Mouse (Mus musculus) kidney, adult 18-20 months (tissue): ENCODE measurements at regions not wholly inside any gene's neighbourhood (a gene's known extent, or its start where the extent isn't known, plus 50 kb on each side); places are given as distances from the start of the nearest gene placed in this dataset.

Source experiments
- DNase-seq: peaks from one replicate; pipeline ENCODE4 v3.0.0; 2021

DNA sequence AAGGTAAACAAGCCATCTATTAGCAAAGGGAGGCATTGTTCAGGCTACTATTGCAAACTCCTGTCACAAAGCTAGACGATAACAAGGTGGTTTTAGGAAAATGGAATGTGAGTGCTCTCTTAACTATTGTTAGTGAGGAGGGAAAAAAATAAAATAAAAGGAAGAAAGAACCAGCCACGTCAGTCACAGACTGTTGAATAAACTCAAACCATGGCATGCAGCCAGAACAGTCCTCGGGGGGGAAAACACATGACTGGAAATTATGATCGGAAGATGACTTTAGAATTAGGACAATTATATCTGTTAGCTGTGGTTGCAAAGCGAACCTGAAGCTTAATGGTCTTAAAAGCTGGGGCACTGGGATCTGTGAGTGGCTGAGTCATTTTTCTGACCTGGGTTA, 524.1 kb downstream of the Tbc1d22a start:
- DNase-seq: no peak

DNA sequence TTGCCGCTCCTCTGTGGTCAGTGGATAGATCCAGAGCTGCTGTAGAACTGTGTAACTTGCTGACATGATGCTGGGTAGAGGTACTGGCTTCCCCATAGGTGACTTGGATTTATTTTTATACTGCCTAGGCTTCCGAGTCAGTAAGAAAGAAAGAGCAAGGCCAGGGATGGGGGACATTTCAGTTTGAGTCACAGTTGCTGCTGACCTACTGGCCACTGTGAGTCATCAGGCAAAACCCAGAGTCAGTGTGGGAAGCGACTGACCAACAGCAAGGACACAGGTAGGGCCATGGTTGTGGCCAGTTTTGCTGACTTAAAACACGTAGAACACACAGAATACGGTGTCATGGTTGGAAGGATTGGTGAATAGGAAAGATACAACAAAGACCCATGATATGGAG, 524.5 kb downstream of the Tbc1d22a start:
- DNase-seq: no peak

DNA sequence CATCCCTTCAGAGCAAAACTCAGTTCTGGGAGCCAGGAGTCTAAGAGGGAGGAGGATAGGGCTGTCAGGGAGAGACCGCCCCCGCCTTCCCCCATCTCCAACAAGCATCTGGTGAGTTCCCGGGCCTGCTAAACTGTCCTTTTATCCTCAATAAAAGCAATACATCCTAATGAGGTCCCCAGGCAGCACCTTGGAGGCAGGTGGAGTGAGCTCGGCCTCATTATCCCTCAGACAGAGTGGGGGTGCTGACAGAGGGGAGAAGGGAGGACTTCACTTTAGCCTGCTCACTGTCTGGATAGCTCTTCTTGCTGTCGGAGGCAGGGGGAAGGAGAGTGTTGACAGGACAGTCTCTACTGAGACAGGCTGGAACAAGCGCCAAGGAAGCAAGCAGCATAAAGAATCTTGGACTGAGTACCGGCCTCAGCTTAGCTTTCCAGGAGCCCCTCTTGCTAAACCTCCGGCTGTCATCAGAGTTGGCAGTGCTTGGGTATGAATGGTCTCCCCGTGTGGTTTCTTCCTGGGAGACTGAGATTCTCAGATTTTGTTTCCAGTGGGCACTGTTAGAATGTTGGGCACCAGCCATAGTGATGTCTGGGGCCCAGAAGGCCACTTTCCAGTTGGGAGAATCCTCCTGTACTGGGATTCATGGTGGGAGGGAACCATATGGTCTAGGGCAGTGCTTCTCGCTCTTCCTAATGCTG, 537.3 kb downstream of the Tbc1d22a start:
- DNase-seq: no peak

DNA sequence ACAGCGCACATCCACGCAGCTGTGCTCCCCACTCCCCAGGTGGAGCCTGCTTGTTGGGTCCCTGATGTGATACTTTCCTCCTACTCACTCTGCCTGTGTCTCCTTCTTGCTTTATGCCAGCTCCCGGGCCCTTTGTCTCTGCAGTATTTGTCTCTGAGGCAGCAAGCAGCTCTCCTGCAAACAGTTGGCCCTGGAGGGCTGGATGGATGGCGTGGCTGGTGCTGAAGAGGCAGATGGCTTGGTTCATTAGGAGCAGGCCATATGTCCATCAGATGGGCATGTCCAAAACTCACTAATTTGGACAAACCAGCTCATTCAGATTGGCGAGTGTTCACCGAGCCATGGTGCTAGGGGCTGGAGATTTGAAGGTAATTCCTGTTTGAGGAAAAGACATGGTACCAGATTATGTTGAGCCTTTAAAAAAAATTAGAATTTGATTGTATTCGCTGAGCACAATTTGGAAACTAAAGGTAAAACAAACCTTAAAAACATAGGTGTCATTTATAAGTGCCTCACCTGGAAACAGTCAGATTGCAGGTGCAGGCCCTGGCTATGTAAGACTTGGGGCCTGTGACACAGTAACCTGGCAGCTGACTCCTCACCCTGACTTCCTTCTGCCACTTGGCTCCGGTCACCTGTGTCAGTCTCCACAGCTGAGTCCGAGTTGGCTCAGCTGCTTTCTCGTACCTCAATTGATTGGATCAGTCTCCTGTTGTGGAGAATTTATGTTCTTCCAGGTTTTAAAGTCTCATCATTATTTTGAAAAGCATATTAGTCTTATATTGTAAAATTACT, 549.5 kb downstream of the Tbc1d22a start:
- no peak for DNase-seq

GRCm38 (mm10) chr15:86767623-86768022, 553.4 kb downstream of the Tbc1d22a start:
- DNase-seq: no peak

DNA sequence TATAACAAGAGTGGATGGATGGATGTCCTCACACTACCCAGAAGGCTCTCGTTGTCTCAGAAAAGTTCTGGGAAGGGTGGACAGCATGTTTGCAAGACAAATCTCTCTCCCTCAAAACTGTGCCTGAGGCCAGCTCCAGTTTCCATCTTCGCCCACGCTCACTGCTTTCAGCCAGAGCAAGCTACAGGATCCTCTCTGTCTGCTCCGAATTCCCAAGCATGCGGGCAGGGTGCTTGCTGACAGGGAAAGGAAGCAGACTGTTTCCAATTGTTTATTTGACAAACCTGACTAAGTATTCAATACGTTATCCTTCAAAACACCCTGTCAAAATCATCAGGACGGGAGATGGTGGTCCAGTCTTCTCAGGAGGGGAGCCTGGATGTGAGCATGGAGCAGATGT, 558.8 kb downstream of the Tbc1d22a start:
- DNase-seq: no peak

GRCm38 (mm10) chr15:86777998-86778397, 563.7 kb downstream of the Tbc1d22a start:
- DNase-seq: no peak

GRCm38 (mm10) chr15:86781160-86781559, 566.9 kb downstream of the Tbc1d22a start:
- DNase-seq: no peak

DNA sequence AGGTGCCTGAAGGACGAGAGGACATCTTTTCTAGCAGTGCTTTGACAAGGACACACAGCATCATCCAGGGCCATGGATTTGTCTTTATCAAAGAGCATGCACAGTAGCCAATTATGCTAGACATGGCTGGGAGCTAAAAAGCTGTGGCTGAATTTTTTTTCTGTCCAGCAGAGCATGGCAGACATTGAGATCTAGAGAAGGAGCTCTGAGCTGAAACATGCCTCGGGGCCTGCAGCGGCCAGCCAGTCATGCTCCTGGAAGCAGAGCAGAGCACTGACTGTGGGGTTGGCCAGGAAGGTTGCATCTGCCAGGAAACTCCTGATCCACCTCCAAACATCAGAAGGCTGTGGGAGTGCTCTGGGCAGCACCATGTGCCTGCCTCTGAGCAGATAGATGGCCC, 580.5 kb downstream of the Tbc1d22a start:
- no peak for DNase-seq

GRCm38 (mm10) chr15:86798474-86799178, 584.4 kb downstream of the Tbc1d22a start:
- DNase-seq: no peak

DNA sequence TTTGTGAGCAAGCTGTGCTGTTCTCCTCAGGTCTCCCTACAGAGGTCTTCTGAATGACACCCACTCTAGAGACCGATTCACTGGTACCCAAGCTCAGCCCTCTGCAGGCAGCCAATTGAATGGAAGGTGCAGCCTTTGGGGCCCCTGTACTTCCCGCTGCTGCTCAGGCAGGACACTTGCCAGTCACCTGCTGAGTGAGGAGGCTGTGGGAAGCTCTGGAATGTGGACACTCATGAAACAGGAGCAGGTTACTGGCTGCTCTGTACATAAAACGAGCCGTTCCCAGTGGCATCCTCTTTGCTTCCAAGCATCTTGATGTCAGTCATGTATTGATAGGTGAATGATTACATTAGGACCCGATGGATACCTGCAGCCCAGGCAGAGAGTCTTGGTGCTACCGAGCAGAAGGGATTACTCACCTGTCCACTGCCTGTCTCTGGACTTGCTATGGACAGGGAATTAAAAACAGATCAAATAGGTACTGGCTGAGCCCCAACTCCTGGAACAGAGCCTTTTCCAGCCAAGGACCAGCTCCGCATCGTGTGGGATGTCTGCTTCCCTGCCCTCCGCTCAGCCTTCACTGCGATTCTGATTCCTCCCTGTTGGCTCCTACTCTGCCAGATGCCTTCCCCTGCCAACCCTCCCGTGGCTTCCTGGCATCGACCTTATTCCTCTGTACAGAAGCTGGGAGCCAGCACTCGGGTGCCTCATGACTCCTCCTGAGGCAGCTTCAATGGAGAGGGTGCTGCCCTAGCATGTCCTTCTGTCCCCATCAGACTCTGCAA, 593.2 kb downstream of the Tbc1d22a start:
- DNase-seq: no peak

DNA sequence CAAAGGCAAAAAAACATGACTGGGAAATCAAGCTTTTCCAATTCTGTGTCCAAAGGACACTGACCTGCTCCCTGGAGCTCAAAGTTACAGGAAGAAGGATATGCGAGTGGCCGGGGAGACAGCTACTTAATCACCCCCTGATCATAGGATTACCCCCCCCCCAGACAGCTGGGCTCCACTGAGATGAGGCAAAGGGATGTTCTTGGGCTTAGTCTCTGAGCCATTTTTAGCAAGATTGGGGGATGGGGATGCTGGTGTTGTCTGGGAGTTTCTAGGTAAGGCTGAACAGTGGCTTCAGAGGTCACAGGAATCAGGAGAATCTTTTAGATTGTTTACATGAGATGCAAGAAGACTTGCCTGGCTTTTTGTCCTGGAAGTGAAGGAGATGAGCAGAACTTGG, 597.6 kb downstream of the Tbc1d22a start:
- no peak for DNase-seq

DNA sequence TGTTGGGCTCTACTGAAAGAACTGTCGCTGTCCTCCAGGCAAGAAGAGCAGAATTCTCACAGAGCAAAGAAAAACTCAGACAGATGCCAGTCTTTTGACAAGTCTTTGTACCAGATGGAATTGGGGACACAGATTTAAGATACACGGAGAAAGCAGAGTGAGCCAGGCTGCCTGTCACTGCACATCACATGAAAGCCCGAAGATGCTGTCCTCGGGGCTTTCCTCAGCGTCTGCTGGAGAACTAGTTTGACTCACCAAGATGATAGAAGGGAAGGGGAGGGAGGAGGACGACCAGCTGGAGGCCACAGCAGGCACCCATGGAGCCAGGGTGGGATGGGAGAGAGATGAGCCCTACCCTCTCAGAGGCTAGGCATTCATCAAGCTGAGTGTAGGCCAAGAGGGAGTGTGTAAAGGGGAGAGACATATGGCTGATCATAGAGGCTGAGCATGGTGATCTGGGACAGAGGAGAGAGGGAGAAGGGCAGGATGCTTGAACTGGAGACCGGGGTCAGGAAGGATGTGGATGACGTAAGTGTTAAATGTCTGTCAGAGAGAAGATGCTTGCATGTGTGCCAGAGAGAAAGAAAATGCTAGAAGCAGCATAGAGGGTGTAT, 600.7 kb downstream of the Tbc1d22a start:
- no peak for DNase-seq

DNA sequence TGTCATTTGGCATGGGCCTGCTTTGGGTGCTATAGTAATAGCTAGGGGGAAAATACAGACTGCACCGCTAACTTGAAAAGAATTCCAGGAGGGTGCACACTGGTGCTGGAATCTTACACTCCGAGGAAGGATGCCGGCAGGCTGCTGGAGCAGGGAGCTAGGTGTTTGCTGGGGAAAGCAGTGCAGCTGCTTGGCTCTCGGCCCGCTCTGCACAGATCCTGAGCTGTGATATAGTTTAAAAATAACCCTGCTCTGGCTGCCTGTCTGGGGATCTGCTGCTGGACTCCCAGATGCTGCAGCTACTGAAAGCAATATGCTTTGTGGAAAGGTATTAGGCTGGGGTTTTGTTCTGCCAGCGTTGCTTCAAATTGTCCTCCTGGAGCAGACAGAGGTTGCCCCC, 621.7 kb downstream of the Tbc1d22a start:
- no peak for DNase-seq

- no peak for DNase-seq
These were observed 638.1 kb downstream of the Tbc1d22a start for GRCm38 (mm10) chr15:86852161-86852870.

- no peak for DNase-seq
These were observed 644.2 kb downstream of the Tbc1d22a start for GRCm38 (mm10) chr15:86858356-86858906.

DNA sequence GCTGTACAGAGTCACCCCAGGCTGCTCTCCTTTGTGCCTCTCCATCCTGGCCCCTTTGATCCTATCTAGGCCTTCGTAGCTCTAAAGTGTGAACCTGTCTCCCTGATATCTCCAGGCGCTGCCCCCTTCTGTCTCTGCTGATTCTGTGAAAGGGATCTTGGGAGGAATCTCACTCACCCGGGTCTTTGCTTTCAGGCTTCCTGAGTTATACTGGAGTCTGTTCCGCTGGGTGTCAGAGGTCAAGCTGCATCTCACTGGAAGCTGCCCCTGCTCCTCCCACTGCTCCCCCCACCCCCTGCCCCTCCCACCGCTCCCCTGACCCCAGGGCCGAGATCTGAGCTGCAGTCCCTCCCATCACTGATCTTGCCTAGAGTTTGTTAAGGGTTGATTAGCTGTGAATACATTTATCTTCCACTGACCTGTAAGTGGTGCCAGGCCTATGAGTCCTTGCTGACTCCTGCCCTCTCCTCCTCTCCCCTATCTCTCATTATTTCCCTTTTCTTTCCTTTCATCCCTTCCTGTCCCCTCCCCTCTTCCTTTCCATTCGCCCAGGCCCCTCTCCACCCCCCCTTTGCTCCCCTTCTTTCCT, 661.6 kb downstream of the Tbc1d22a start:
- no peak for DNase-seq

- DNase-seq: no peak
These were observed 647.1 kb upstream of the Fam19a5 start for GRCm38 (mm10) chr15:86896974-86897373.

DNA sequence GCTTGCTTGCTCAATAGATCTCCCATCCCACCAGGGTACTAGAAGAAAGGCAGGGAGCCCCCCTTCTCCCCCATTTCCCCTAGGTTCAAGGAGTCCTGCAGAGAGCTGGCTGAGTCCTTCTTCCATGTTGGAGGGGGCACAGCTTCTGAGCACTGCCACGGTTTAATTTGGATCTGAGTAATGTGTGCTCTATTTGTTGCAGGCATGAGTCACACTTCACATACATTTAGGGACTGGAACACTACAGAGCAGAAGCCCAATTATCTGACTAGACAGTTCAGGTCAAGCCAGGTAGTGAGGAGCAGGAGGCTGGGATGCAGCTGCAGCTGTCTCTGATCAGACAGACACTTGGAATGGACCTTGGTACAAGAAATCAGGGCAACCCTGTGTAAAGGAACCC, 644.1 kb upstream of the Fam19a5 start:
- no peak for DNase-seq

DNA sequence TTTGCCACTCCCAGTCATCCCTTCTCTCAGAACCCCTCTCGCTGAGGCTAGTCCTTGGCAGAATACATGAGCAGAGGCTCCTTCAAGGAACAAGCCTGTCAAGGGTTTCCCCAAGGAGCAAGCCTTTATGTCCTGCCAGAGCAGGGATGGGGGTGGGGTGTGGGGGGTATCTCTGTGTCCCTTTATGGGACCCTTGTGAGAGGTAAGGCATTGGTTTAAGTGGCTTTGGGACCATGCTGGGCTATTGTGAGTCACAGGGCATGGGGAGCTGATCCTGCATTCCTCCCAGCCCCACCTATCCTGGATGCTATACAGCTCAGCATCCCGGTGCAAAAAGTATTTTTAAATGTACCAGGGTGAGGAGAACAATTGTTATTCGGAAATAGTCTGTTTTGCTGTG, 641.1 kb upstream of the Fam19a5 start:
- no peak for DNase-seq

GRCm38 (mm10) chr15:86913276-86913675, 630.8 kb upstream of the Fam19a5 start:
- no peak for DNase-seq
